Mouse (Mus musculus) megakaryocyte, embryonic 14.5 days (primary cell): ENCODE results near the gene Tenm3. TPM values are rescaled to one million over a fixed set of nuclear protein-coding genes. Genes with fewer than 3 reads are reported as not detected.

Experiments used
- H3K27me3 ChIP-seq: replicated peaks from 2 replicates; pipeline ENCODE3; 2012; ENCODE audit warnings: inconsistent platforms
- H3K36me3 ChIP-seq: replicated peaks from 2 replicates; pipeline ENCODE3; 2012; ENCODE audit warnings: low read length, inconsistent platforms, mixed read lengths
- H3K4me1 ChIP-seq: 2 replicates; pipeline ENCODE4 v1.6.1; 2012; ENCODE audit warnings: inconsistent platforms
- H3K4me3 ChIP-seq: replicated peaks from 2 replicates; pipeline ENCODE3; 2012; ENCODE audit warnings: moderate library complexity, mild to moderate bottlenecking, inconsistent platforms
- H3K9me3 ChIP-seq: 2 replicates; pipeline ENCODE4 v1.6.1; 2012; ENCODE audit warnings: inconsistent platforms
- FLI1 ChIP-seq: IDR thresholded peaks from 2 replicates; pipeline ENCODE4 v1.6.1; 2012; ENCODE audit warnings: low read length, inconsistent platforms, mixed read lengths
- GATA1 ChIP-seq: IDR thresholded peaks from 3 replicates; pipeline ENCODE4 v1.6.1; 2012; ENCODE audit warnings: mixed read lengths, low read length, inconsistent platforms, borderline replicate concordance
- polyA plus RNA-seq: library from polyadenylated mRNA; stranded (reverse); fragments of >175 nt; gene quantifications from 2 replicates; pipeline ENCODE4 v1.2.3, GENCODE M21; 2012; ENCODE audit warnings: low replicate concordance; ENCODE audit not compliant: insufficient read depth

The Tenm3 gene
- polyA plus RNA-seq, 1 experiment = 0.39 TPM

DNA sequence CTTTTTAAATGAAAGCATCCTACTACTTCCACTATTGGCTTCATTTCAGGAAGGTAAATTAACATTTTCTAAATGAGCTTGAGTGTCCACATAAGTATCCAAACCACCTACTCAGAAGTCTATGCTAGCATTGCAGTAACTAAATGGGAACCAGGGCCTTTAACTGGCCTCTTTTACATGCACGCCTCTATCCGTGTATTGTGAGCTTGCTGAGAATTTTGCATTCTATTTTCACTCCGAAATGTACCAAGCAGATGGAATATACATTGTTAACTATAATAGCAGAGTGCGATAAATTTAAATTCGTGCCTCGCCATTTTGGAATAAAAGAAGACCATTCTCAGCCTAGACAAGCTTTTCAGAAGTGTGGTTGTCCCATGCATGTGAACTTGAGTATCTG lies 521.5 kb downstream of the Tenm3 start:
- TF ChIP-seq FLI1 = no peak
- TF ChIP-seq GATA1 = no peak
- H3K4me1 ChIP-seq = no peaks in the 10 kb centered on the region
- no peaks in the 10 kb centered on the region for H3K27me3 ChIP-seq
- H3K36me3 ChIP-seq = no peaks in the 10 kb centered on the region
- no peak overlapping the region for H3K4me3 ChIP-seq
- peaks cover 27% of the 10 kb centered on the region for H3K9me3 ChIP-seq

DNA sequence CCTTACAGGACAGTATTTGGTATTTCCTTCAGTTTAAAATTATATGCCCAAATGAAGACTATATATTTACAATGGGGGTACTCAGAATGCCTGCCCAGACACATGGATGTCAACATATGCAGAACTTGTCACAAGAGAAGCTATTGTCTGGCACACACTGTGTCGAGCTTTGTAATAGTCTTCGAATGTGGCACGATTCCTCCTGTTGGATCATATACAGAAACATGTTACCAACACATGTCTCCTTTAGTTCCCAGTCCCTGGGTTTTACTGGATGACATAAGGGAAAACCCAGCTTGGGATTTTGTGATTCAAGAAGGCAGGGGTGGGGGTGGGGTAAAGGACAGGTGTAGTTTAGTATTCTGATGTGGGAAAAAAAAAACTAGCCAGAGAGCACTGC lies 524.1 kb downstream of the Tenm3 start:
- H3K4me3 ChIP-seq = no peak overlapping the region
- H3K9me3 ChIP-seq = peaks cover 30% of the 10 kb centered on the region
- H3K4me1 ChIP-seq = no peaks in the 10 kb centered on the region
- no peaks in the 10 kb centered on the region for H3K36me3 ChIP-seq
- H3K27me3 ChIP-seq = no peaks in the 10 kb centered on the region
- no peak for TF ChIP-seq GATA1
- TF ChIP-seq FLI1 = no peak

DNA sequence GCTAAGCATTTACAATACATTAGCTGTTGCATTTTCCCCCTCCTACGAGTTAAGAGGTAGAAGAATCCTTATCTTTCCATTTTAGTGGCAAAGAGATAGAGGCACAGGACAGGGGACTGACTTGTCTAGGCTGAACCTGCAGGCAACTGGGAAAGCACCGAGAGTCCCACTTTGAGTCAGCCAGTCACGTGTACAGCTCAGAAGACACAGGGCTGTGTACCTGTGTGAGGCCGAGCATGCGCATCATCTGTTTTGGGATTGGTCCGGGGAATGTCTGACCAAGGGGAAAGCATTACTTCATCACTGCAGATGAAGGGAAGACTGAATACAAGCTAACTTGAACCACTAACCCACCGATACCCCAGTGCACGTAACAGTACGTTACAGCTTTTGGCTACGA lies 526.3 kb downstream of the Tenm3 start:
- Histone ChIP-seq H3K27me3 (no peaks in the 10 kb centered on the region), H3K36me3 (no peaks in the 10 kb centered on the region), H3K9me3 (peaks cover 23% of the 10 kb centered on the region; the same call in 1 of the 2 replicates), H3K4me3 (no peak overlapping the region), H3K4me1 (no peaks in the 10 kb centered on the region)
- TF ChIP-seq GATA1 (no peak), FLI1 (no peak)

DNA sequence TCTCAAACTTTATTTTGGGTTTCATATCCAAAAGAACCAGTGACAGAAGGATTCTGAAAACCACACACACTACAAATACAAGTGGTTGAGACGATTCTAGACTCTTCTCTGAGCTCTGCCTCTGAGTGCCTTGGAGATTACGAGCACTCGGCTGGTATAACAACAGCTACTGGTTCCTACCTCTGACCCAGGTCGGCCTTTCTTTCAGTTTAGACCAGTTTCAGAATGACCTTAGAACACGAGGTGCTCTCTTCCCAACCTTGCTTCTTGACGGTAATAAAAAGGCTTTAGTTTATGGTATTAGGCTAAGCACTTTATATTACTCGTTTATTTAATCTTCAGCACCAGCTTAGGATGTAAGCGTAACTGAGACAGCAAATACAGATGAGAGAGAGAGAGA lies 528.1 kb downstream of the Tenm3 start:
- Histone ChIP-seq H3K4me1 (no peaks in the 10 kb centered on the region), H3K9me3 (peaks cover 34% of the 10 kb centered on the region), H3K4me3 (no peak overlapping the region), H3K27me3 (no peaks in the 10 kb centered on the region), H3K36me3 (no peaks in the 10 kb centered on the region)
- no peak for TF ChIP-seq GATA1
- TF ChIP-seq FLI1 = no peak

- Histone ChIP-seq H3K4me1 (no peaks in the 10 kb centered on the region), H3K27me3 (no peaks in the 10 kb centered on the region), H3K4me3 (no peak overlapping the region), H3K36me3 (no peaks in the 10 kb centered on the region), H3K9me3 (peaks cover 45% of the 10 kb centered on the region)
- TF ChIP-seq GATA1 (no peak), FLI1 (no peak)
Measured at GRCm38 (mm10) chr8:48313985-48314368, 529.8 kb downstream of the Tenm3 start.

- Histone ChIP-seq H3K4me3 (no peak overlapping the region), H3K36me3 (no peaks in the 10 kb centered on the region), H3K4me1 (no peaks in the 10 kb centered on the region), H3K9me3 (peaks cover 48% of the 10 kb centered on the region), H3K27me3 (no peaks in the 10 kb centered on the region)
- TF ChIP-seq GATA1 (no peak), FLI1 (no peak)
Measured at GRCm38 (mm10) chr8:48313210-48313984, 530.4 kb downstream of the Tenm3 start.

GRCm38 (mm10) chr8:48311706-48312105 lies 532.0 kb downstream of the Tenm3 start:
- H3K4me3 ChIP-seq = no peak overlapping the region
- H3K9me3 ChIP-seq = peaks cover 42% of the 10 kb centered on the region
- H3K27me3 ChIP-seq = no peaks in the 10 kb centered on the region
- no peaks in the 10 kb centered on the region for H3K36me3 ChIP-seq
- no peaks in the 10 kb centered on the region for H3K4me1 ChIP-seq
- TF ChIP-seq GATA1 (no peak), FLI1 (no peak)

- H3K36me3 ChIP-seq = no peaks in the 10 kb centered on the region
- no peaks in the 10 kb centered on the region for H3K27me3 ChIP-seq
- H3K4me1 ChIP-seq = no peaks in the 10 kb centered on the region
- H3K4me3 ChIP-seq = no peak overlapping the region
- peaks cover 38% of the 10 kb centered on the region for H3K9me3 ChIP-seq
- TF ChIP-seq GATA1 = no peak
Measured at GRCm38 (mm10) chr8:48310240-48310849, 533.4 kb downstream of the Tenm3 start.

- no peaks in the 10 kb centered on the region for H3K4me1 ChIP-seq
- H3K27me3 ChIP-seq = no peaks in the 10 kb centered on the region
- TF ChIP-seq FLI1 = no peak
- TF ChIP-seq GATA1 = no peak
- H3K9me3 ChIP-seq = peaks cover 39% of the 10 kb centered on the region
- no peak overlapping the region for H3K4me3 ChIP-seq
- H3K36me3 ChIP-seq = no peaks in the 10 kb centered on the region
Measured at GRCm38 (mm10) chr8:48309191-48309987, 534.4 kb downstream of the Tenm3 start.

DNA sequence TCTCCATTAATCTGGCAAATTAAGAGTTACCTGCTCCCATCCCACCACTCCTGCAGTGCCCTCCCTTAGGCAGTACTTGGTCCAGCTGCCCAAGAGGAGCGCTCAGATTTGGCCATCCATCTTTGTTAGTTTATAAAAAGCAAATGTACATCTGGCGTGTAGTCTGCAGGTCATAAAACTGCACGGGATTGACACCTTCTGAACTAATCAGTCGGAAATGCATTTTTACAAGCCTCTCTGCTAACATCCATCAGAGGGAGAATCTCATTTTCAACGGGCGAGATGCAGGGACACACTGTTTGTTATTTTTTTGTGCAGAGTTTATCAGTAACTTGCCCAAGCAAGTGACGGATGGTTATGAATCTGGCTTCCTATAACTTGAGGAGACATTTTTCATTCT lies 539.5 kb downstream of the Tenm3 start:
- Histone ChIP-seq H3K27me3 (no peaks in the 10 kb centered on the region), H3K4me1 (no peaks in the 10 kb centered on the region), H3K36me3 (no peaks in the 10 kb centered on the region), H3K9me3 (peaks cover 28% of the 10 kb centered on the region), H3K4me3 (no peak overlapping the region)
- TF ChIP-seq GATA1 (no peak), FLI1 (no peak)
